Mouse (Mus musculus) neural tube, embryonic 10.5 days (tissue): ENCODE results near the gene Gm4301.
"Not testable (repeated sequence)": the region's sequence is repeated elsewhere in the genome, so short reads cannot be mapped to it uniquely, and the experiment has no call there.

Source experiments
- DNase-seq: peaks from one replicate; pipeline ENCODE4 v3.0.0-alpha.2; 2017; ENCODE audit warnings: low spot score; ENCODE audit errors: extremely low spot score

The Gm4301 gene

GRCm38 (mm10) chr10:100335376-100335775, at the start of gene Gm4301:
Gm4301 (plus strand) TSS chr10:100335676.
- not testable (repeated sequence) for DNase-seq

GRCm38 (mm10) chr10:100296105-100296504, 39.4 kb upstream of the Gm4301 start:
- DNase-seq, result no peak

DNA sequence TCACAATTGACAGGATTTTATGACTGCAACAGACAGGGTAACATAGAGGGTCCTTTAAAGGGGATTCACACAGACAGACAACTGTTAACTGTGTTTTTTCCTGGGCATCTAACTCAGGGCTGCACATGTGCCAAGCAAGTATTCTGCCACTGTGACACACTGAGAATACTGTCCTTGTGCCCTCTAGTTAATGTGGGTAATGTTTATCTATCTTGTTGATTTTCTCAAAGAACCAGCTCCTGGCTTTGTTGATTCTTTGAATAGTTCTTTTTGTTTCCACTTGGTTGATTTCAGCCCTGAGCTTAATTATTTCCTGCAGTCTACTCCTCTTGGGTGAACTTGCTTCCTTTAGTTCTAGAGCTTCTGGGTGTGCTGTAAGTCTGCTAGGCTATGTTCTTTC, 35.4 kb upstream of the Gm4301 start:
- not testable (repeated sequence) for DNase-seq

GRCm38 (mm10) chr10:100340536-100340935, 5.1 kb downstream of the Gm4301 start, which contains the start of gene Gm4302:
Gm4302 (plus strand) TSS chr10:100340836.
- DNase-seq, result not testable (repeated sequence)

DNA sequence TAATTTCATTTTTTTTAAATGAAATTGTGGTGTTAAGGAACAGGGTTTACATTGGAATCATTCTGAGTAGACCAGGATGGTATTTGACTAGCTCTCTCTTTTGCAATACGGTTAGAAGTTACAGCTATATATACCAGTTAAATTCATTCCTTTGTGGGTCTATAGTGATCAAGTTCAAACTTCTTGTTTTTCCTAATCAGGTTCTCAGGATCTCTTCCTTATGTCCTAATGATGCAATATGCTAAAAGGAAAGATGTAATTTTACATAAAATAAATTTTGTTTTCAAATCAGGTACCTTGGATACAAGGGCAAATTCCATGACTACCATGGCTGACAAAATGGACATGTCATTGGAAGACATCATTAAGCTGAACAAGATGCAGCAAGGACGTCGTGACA, 10.2 kb downstream of the Gm4301 start, which contains the start of gene Gm4303:
Gm4303 (plus strand) TSS at position 301 of the 400 bp plus-strand sequence.
- DNase-seq, result not testable (repeated sequence)

DNA sequence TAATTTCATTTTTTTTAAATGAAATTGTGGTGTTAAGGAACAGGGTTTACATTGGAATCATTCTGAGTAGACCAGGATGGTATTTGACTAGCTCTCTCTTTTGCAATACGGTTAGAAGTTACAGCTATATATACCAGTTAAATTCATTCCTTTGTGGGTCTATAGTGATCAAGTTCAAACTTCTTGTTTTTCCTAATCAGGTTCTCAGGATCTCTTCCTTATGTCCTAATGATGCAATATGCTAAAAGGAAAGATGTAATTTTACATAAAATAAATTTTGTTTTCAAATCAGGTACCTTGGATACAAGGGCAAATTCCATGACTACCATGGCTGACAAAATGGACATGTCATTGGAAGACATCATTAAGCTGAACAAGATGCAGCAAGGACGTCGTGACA, 15.3 kb downstream of the Gm4301 start, which contains the start of gene Gm4305:
Gm4305 (plus strand) TSS at position 301 of the 400 bp plus-strand sequence.
- DNase-seq, result not testable (repeated sequence)

- DNase-seq, result not testable (repeated sequence)
Observed at GRCm38 (mm10) chr10:100356841-100357240, 21.4 kb downstream of the Gm4301 start.

DNA sequence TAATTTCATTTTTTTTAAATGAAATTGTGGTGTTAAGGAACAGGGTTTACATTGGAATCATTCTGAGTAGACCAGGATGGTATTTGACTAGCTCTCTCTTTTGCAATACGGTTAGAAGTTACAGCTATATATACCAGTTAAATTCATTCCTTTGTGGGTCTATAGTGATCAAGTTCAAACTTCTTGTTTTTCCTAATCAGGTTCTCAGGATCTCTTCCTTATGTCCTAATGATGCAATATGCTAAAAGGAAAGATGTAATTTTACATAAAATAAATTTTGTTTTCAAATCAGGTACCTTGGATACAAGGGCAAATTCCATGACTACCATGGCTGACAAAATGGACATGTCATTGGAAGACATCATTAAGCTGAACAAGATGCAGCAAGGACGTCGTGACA, 25.6 kb downstream of the Gm4301 start, which contains the start of gene Gm4307:
Gm4307 (plus strand) TSS at position 301 of the 400 bp plus-strand sequence.
- not testable (repeated sequence) for DNase-seq

GRCm38 (mm10) chr10:100382460-100382859, 47.0 kb downstream of the Gm4301 start, which contains the start of gene Gm4312:
Gm4312 (minus strand) TSS chr10:100382560.
- DNase-seq, result not testable (repeated sequence)
